Mouse (Mus musculus): ENCODE data around the gene Aqp1. TPM values are rescaled to one million over a fixed set of nuclear protein-coding genes. Genes with fewer than 3 reads are reported as not detected.

The Aqp1 gene
- polyA plus RNA-seq, 1 experiment from 2014 or later: 711 TPM

- Histone ChIP-seq H3K9ac (replicated peaks; ENCODE audit: low read depth) (no peak overlapping the region), H3K27me3 (replicated peaks; ENCODE audit: insufficient read depth, low read length) (no peaks in the 10 kb centered on the region), H3K4me3 (ENCODE audit: low read depth, low read length) (no peak overlapping the region), H3K4me2 (replicated peaks; ENCODE audit: low read depth, low read length) (no peak overlapping the region), H3K27ac (ENCODE audit: low read length) (no peak overlapping the region), H3K36me3 (ENCODE audit: insufficient read depth, low read length) (no peaks in the 10 kb centered on the region), H3K9me3 (ENCODE audit: low read length) (no peaks in the 10 kb centered on the region), H3K4me1 (ENCODE audit: insufficient read depth, low read depth, low read length) (no peaks in the 10 kb centered on the region)
- TF ChIP-seq EP300 (IDR thresholded peaks at IDR 0.05) (peak; percentile 60), CTCF (IDR thresholded peaks at IDR 0.05) (no peak)
- whole genome bisulfite sequencing: 67% methylated on average over 11 of the region's 11 CpGs
- DNase-seq (ENCODE audit: low spot score) (peak; percentile 46), ATAC-seq (peak; percentile 49)
Measured at GRCm38 (mm10) chr6:55300704-55301103, 35.5 kb upstream of the Aqp1 start.

GRCm38 (mm10) chr6:55310179-55310578 lies 26.1 kb upstream of the Aqp1 start:
- TF ChIP-seq CTCF (IDR thresholded peaks at IDR 0.05) (no peak), EP300 (IDR thresholded peaks at IDR 0.05) (no peak; the same call in 1 of the 2 replicates)
- Histone ChIP-seq H3K9me3 (ENCODE audit: low read length) (no peaks in the 10 kb centered on the region), H3K4me1 (ENCODE audit: insufficient read depth, low read depth, low read length) (no peaks in the 10 kb centered on the region), H3K36me3 (ENCODE audit: insufficient read depth, low read length) (0 out of 2 replicates have a peak, but pooled peaks cover 5% of the 10 kb centered on the region), H3K27ac (ENCODE audit: low read length) (peak overlapping the region; percentile 10; the same call in 1 of the 2 replicates), H3K27me3 (replicated peaks; ENCODE audit: insufficient read depth, low read length) (no peaks in the 10 kb centered on the region), H3K4me2 (replicated peaks; ENCODE audit: low read depth, low read length) (no peak overlapping the region), H3K9ac (replicated peaks; ENCODE audit: low read depth) (no peak overlapping the region), H3K4me3 (ENCODE audit: low read depth, low read length) (no peak overlapping the region)
- WGBS: 37% methylated on average over 2 of the region's 2 CpGs
- DNase-seq (ENCODE audit: low spot score) (peak; percentile 48), ATAC-seq (peak; percentile 77)

- Histone ChIP-seq H3K9me3 (ENCODE audit: low read length) (no peaks in the 10 kb centered on the region), H3K4me3 (ENCODE audit: low read depth, low read length) (no peak overlapping the region), H3K27ac (ENCODE audit: low read length) (no peak overlapping the region), H3K9ac (replicated peaks; ENCODE audit: low read depth) (no peak overlapping the region), H3K36me3 (ENCODE audit: insufficient read depth, low read length) (0 out of 2 replicates have a peak, but pooled peaks cover 5% of the 10 kb centered on the region), H3K4me2 (replicated peaks; ENCODE audit: low read depth, low read length) (no peak overlapping the region), H3K4me1 (ENCODE audit: insufficient read depth, low read depth, low read length) (no peaks in the 10 kb centered on the region), H3K27me3 (replicated peaks; ENCODE audit: insufficient read depth, low read length) (no peaks in the 10 kb centered on the region)
- 50% methylated on average over 5 of the region's 5 CpGs for WGBS
- TF ChIP-seq CTCF (IDR thresholded peaks at IDR 0.05): no peak
- TF ChIP-seq EP300 (IDR thresholded peaks at IDR 0.05): no peak
- ATAC-seq (no peak), DNase-seq (ENCODE audit: low spot score) (no peak)
Measured at GRCm38 (mm10) chr6:55311962-55312361, 24.3 kb upstream of the Aqp1 start.

GRCm38 (mm10) chr6:55313893-55314292 lies 22.3 kb upstream of the Aqp1 start:
- Histone ChIP-seq H3K9me3 (ENCODE audit: low read length) (no peaks in the 10 kb centered on the region), H3K9ac (replicated peaks; ENCODE audit: low read depth) (no peak overlapping the region), H3K27me3 (replicated peaks; ENCODE audit: insufficient read depth, low read length) (no peaks in the 10 kb centered on the region), H3K4me2 (replicated peaks; ENCODE audit: low read depth, low read length) (no peak overlapping the region), H3K36me3 (ENCODE audit: insufficient read depth, low read length) (0 out of 2 replicates have a peak, but pooled peaks cover 8% of the 10 kb centered on the region), H3K27ac (ENCODE audit: low read length) (no peak overlapping the region), H3K4me3 (ENCODE audit: low read depth, low read length) (no peak overlapping the region), H3K4me1 (ENCODE audit: insufficient read depth, low read depth, low read length) (peaks cover 4% of the 10 kb centered on the region)
- DNase-seq (ENCODE audit: low spot score): no peak
- ATAC-seq: no peak
- TF ChIP-seq CTCF (IDR thresholded peaks at IDR 0.05) (no peak), EP300 (IDR thresholded peaks at IDR 0.05) (no peak)
- WGBS: 84% methylated on average over 4 of the region's 4 CpGs

GRCm38 (mm10) chr6:55314628-55315027 lies 21.6 kb upstream of the Aqp1 start:
- no peak overlapping the region for H3K27ac ChIP-seq (ENCODE audit: low read length)
- no peaks in the 10 kb centered on the region for H3K9me3 ChIP-seq (ENCODE audit: low read length)
- 69% methylated on average over 8 of the region's 8 CpGs for WGBS
- no peak overlapping the region for H3K4me2 ChIP-seq (replicated peaks; ENCODE audit: low read depth, low read length)
- no peaks in the 10 kb centered on the region for H3K27me3 ChIP-seq (replicated peaks; ENCODE audit: insufficient read depth, low read length)
- H3K4me1 ChIP-seq (ENCODE audit: insufficient read depth, low read depth, low read length): peaks cover 12% of the 10 kb centered on the region
- H3K4me3 ChIP-seq (ENCODE audit: low read depth, low read length): no peak overlapping the region
- DNase-seq (ENCODE audit: low spot score) (no peak), ATAC-seq (no peak)
- H3K9ac ChIP-seq (replicated peaks; ENCODE audit: low read depth): no peak overlapping the region
- H3K36me3 ChIP-seq (ENCODE audit: insufficient read depth, low read length): 0 out of 2 replicates have a peak, but pooled peaks cover 8% of the 10 kb centered on the region
- TF ChIP-seq EP300 (IDR thresholded peaks at IDR 0.05) (no peak), CTCF (IDR thresholded peaks at IDR 0.05) (no peak)

GRCm38 (mm10) chr6:55318597-55318996 lies 17.6 kb upstream of the Aqp1 start:
- DNase-seq (ENCODE audit: low spot score): no peak
- peaks cover 34% of the 10 kb centered on the region for H3K4me1 ChIP-seq (ENCODE audit: insufficient read depth, low read depth, low read length)
- ATAC-seq: no peak

More at GRCm38 (mm10) chr6:55318597-55318996, 17.6 kb upstream of the Aqp1 start:
- Histone ChIP-seq H3K9me3 (ENCODE audit: low read length) (no peaks in the 10 kb centered on the region), H3K27me3 (replicated peaks; ENCODE audit: insufficient read depth, low read length) (no peaks in the 10 kb centered on the region), H3K4me2 (replicated peaks; ENCODE audit: low read depth, low read length) (no peak overlapping the region), H3K9ac (replicated peaks; ENCODE audit: low read depth) (no peak overlapping the region), H3K27ac (ENCODE audit: low read length) (no peak overlapping the region; the same call in 1 of the 2 replicates), H3K36me3 (ENCODE audit: insufficient read depth, low read length) (0 out of 2 replicates have a peak, but pooled peaks cover 3% of the 10 kb centered on the region), H3K4me3 (ENCODE audit: low read depth, low read length) (no peak overlapping the region)
- 91% methylated on average over 3 of the region's 3 CpGs for WGBS
- TF ChIP-seq EP300 (IDR thresholded peaks at IDR 0.05): no peak
- no peak for TF ChIP-seq CTCF (IDR thresholded peaks at IDR 0.05)

Data from lung, postnatal 0 days (tissue).